Mouse (Mus musculus): ENCODE results near the gene Luc7l. TPM values are rescaled to one million over a fixed set of nuclear protein-coding genes. Genes with fewer than 3 reads are reported as not detected.

Luc7l gene
- polyA plus RNA-seq, 1 experiment from 2014 or later = 110 TPM

GRCm38 (mm10) chr17:26315474-26315873 is 62.8 kb downstream of the Luc7l start:
- H3K27me3 ChIP-seq (replicated peaks; ENCODE audit: control insufficient read depth, insufficient read depth, low read length) = peaks cover 3% of the 10 kb centered on the region; the same call in 1 of the 2 replicates
- H3K27ac ChIP-seq (ENCODE audit: low read depth, low read length) = no peak overlapping the region
- no peak overlapping the region for H3K4me3 ChIP-seq (ENCODE audit: low read depth, low read length)
- ATAC-seq (replicated peaks; ENCODE audit: low FRiP score) = no peak
- H3K9ac ChIP-seq (ENCODE audit: low read depth, low read length) = no peak overlapping the region
- H3K9me3 ChIP-seq (ENCODE audit: control insufficient read depth, low read length) = no peaks in the 10 kb centered on the region; the same call in 1 of the 2 replicates
- H3K4me1 ChIP-seq (replicated peaks; ENCODE audit: control insufficient read depth, insufficient read depth, low read length) = no peaks in the 10 kb centered on the region
- DNase-seq (ENCODE audit: low spot score) = no peak
- no peak overlapping the region for H3K4me2 ChIP-seq
- no peaks in the 10 kb centered on the region for H3K36me3 ChIP-seq (ENCODE audit: control insufficient read depth, insufficient read depth, low read length)
- 38% methylated on average over 10 of the region's 10 CpGs for WGBS

DNA sequence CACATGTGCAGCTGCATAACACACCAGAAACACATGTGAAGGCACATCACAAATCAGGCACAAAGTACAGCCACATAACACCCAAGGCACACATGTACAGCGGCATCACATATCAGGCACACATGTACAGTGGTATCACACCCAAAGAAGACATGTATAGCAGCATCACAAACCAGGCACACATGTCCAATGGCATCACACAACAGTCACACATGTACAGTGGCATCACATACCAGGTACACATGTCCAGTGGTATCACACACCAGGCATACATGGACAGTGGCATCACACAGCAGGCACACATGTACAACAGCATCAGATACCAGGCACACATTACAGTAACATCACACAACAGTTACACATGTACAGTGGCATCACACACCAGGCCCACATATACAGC is 65.7 kb downstream of the Luc7l start:
- Histone ChIP-seq H3K9me3 (ENCODE audit: control insufficient read depth, low read length) (no peaks in the 10 kb centered on the region; the same call in 1 of the 2 replicates), H3K4me3 (ENCODE audit: low read depth, low read length) (no peak overlapping the region), H3K27me3 (replicated peaks; ENCODE audit: control insufficient read depth, insufficient read depth, low read length) (peaks cover 3% of the 10 kb centered on the region; the same call in 1 of the 2 replicates), H3K36me3 (ENCODE audit: control insufficient read depth, insufficient read depth, low read length) (no peaks in the 10 kb centered on the region), H3K9ac (ENCODE audit: low read depth, low read length) (no peak overlapping the region), H3K4me1 (replicated peaks; ENCODE audit: control insufficient read depth, insufficient read depth, low read length) (no peaks in the 10 kb centered on the region), H3K27ac (ENCODE audit: low read depth, low read length) (no peak overlapping the region), H3K4me2 (no peak overlapping the region)
- DNase-seq (ENCODE audit: low spot score) = no peak
- ATAC-seq (replicated peaks; ENCODE audit: low FRiP score) = no peak
- 79% methylated on average over 1 of the region's 1 CpGs for WGBS

Other genes starting within 250 kb of the Luc7l start
- gene Rab11fip3, start 183.3 kb upstream of the Luc7l start, polyA plus RNA-seq (2014; fragmentation: Nextera tagmentation; extraction: Ambion mirVana) = 7.0 and 7.6 TPM in 2 replicates
- gene Decr2, start 162.6 kb upstream of the Luc7l start, polyA plus RNA-seq (2014; fragmentation: Nextera tagmentation; extraction: Ambion mirVana) = 18.2 and 20.1 TPM in 2 replicates
- gene Nme4, start 157.3 kb upstream of the Luc7l start, polyA plus RNA-seq (2014; fragmentation: Nextera tagmentation; extraction: Ambion mirVana) = 111 and 120 TPM in 2 replicates
- gene Tmem8, start 139.6 kb upstream of the Luc7l start, polyA plus RNA-seq (2014; fragmentation: Nextera tagmentation; extraction: Ambion mirVana) = 1.6 and 2.1 TPM in 2 replicates
- 253 TPM in 2 replicates for gene Mrpl28, start 129.4 kb upstream of the Luc7l start, polyA plus RNA-seq (2014; fragmentation: Nextera tagmentation; extraction: Ambion mirVana)
- 12.8 and 13.1 TPM in 2 replicates for gene Axin1, start 114.2 kb upstream of the Luc7l start, polyA plus RNA-seq (2014; fragmentation: Nextera tagmentation; extraction: Ambion mirVana)
- 62.4 and 68.8 TPM in 2 replicates for gene Pdia2, start 53.8 kb upstream of the Luc7l start, polyA plus RNA-seq (2014; fragmentation: Nextera tagmentation; extraction: Ambion mirVana)
- gene Rgs11, start 49.9 kb upstream of the Luc7l start, polyA plus RNA-seq (2014; fragmentation: Nextera tagmentation; extraction: Ambion mirVana) = 2.2 and 2.4 TPM in 2 replicates
- 27.7 and 28.8 TPM in 2 replicates for gene Arhgdig, start 45.1 kb upstream of the Luc7l start, polyA plus RNA-seq (2014; fragmentation: Nextera tagmentation; extraction: Ambion mirVana)
- gene Fam234a, start 8.7 kb upstream of the Luc7l start, polyA plus RNA-seq (2014; fragmentation: Nextera tagmentation; extraction: Ambion mirVana) = 19.6 and 20.2 TPM in 2 replicates
- gene Neurl1b, start 161.9 kb downstream of the Luc7l start, polyA plus RNA-seq (2014; fragmentation: Nextera tagmentation; extraction: Ambion mirVana) = 0.08 and 0.12 TPM in 2 replicates